Mouse (Mus musculus) thymus, postnatal 14 days (tissue): ENCODE measurements around the gene Krtap28-10.
"Not testable (repeated sequence)": the region's sequence is repeated elsewhere in the genome, so short reads cannot be mapped to it uniquely, and the experiment has no call there.

Experiments used
- DNase-seq: peaks from one replicate; pipeline ENCODE4 v3.0.0; 2021

The Krtap28-10 gene

DNA sequence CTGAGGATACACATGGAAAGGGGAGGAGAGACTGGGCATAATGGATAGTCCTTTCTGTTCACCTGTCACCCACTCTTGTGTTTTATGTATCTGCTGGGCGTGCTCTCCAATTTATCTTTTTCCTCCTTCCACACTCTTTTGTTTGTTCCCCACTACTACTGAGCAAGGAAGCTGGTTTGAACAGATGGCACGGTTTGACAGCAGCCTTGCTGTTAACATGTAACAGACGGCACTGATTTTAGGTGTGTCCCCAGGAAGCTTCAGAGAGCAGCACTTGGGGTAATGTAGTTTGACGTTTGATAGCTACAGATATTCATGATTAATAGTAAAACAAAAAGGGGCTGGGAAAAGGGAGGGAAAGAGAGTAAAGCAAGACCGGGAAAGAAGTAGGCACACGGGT, 34.8 kb downstream of the Krtap28-10 start:
- DNase-seq: no peak

DNA sequence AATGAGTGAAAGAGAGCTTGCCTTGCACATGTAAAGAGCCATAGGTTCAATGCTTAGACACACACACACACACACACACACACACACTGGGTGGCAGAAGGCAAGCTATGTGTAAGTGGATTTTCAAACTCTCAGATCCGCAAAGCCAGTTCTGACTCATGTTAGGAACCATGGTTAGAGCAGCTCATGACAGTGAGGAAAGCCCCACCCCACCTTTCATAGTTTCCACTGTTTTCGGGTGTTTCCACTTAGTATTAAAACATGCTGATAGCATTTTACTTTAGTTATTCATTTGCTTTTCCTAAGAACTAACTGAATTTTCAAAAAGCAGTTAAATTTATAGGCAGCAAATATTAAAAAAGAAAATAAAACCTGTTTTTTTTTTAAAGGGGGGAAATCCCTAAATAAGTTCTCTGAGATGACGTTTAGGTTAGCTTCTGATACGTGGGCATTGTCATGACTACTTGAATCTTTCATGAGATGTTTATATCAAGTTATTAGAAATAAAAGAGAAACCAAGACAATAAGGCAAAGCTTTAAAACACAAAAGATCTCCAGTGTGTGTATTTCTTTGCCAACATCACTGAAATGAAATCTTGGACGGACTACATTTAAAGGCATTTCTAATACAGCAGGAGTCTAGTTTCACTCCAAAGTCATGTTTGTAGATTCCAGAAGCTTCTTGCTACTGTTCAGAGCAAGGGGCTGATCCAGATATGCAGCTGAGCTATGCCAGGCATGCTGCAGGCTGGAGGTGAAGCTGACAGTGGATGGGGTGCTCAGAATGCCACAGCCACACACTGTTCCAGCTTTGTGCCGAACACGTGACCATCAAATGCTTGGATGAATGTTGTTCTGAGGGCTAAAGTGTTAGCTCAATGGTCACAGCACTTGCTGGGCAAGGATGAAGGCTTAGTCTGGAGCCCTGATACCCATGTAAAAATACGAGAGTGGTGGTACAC, 35.8 kb downstream of the Krtap28-10 start:
- DNase-seq: no peak

DNA sequence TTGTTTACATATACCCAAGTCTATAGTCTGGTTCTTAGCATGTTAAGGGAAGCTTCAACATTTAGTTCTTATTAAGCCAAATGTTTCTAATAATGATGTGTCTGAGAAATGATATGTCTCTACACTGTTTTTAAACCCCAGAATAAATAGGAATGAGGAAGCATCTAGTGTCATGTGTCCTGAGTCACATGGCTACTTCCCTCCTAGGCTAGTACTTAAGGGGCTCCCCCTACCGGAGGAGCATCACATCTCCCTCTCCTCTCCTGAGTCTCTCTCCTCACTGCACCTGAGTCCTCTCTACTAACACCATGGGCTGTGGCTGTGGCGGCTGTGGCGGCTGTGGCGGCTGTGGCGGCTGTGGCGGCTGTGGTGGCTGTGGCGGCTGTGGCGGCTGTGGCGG, 42.0 kb downstream of the Krtap28-10 start, which contains the start of gene Gm47959:
Gene Gm47959 (plus strand): TSS at position 243 of the 400 bp plus-strand sequence.
- not testable (repeated sequence) for DNase-seq

DNA sequence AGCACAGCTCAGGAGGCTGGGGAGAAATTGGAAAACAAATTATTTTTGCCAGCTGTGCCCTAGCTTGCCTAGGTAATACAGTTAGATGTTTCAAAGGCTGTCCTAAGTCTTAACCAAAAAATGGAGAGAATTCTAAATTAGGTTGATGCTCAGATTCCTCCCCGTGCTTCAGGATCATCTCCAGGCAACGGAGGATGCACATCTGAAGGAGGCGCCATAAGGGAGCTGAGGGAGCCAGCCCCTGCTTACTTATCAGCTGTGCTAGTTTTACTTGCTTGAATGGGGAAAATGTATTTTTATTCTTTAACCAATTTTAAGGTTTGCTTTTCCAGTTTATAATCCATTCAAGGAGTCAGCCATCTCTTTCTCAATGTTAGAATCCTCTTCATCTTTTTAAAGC, 48.3 kb downstream of the Krtap28-10 start:
- DNase-seq: no peak

DNA sequence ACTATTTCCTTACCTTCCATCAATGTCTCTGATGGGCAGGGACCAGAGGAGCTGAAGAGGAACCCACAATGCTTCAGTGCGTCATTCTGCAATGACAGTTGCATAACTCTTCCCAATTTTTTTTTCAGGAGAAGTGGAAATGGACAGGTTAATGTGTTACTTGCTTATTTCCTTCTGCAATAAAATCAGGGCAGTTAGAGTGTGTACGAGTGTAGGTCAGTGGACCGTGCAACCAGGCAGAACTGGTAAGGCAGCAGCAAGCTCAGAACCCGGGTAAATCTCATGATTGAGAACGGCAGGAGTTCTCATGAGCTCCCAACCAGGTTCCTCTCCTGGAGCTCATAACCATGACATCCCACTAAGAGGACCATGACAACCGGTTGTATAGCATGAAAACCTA, 50.2 kb downstream of the Krtap28-10 start:
- no peak for DNase-seq

DNA sequence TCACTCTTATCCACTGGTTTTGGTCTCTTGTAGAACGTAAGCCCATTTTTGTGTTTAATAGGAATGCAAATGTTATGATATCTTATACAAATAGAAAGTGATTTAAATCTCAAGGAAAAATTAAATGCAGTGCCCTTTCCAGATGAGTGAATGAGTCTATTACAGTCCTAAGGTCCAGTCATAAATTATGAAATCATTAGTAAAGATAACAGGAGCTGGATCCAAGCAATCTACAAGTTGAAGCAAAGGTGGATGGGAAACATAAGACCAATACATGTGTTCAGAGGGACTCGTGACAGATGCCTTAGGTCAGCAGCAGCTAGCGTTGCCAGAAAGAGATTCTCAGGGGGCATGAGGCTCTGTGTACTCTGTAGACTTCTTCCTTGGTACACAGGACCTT, 50.7 kb downstream of the Krtap28-10 start:
- no peak for DNase-seq
